Mouse (Mus musculus) kidney, adult 2 months (tissue): ENCODE results near the gene Rnase2a.
"Not testable (repeated sequence)": the region's sequence is repeated elsewhere in the genome, so short reads cannot be mapped to it uniquely, and the experiment has no call there.

Experiments
- CTCF ChIP-seq: fragments of 200-500 bp; conservative IDR thresholded peaks from 2 replicates; pipeline ENCODE4 v1.5.1; 2011; ENCODE audit warnings: low read depth, mild to moderate bottlenecking, control low read depth, low read length, moderate library complexity, mixed read lengths; ENCODE audit not compliant: insufficient read depth, insufficient read length
- POLR2A ChIP-seq: fragments of 200-500 bp; IDR thresholded peaks from one replicate; pipeline ENCODE4 v1.6.1; 2011; ENCODE audit warnings: low read depth, low read length, control low read depth

DNA sequence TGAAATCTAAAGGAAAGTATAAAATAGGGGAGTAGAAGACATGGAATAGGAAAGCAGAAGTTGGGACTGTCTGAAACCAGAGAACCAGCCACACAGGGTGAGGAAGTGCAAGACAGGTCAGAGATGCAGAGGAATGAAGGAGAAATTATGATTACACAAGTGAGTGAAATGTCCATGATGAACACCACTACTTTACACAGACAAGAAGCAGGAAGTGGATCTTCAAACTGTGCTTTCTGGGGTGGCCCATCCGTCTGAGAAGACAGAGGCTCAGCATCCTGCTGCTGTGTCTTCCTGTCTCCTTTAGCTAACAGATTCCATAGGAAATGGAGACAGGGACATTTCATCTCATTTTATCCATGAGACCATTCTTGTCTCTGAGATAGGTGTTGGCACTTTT is 22.6 kb upstream of the Rnase2a start:
- not testable (repeated sequence) for TF ChIP-seq POLR2A, CTCF
